Mouse (Mus musculus): ENCODE data around the gene Hat1. TPM values are rescaled to one million over a fixed set of nuclear protein-coding genes. Genes with fewer than 3 reads are reported as not detected.

Gene Hat1
- total and polyA plus RNA-seq, 2 experiments from 2014 or later: 20.6 to 30.0 TPM

- TF ChIP-seq CTCF (IDR thresholded peaks at IDR 0.05): no peak
- Histone ChIP-seq H3K4me2 (ENCODE audit: low read depth, low read length, poor library complexity, severe bottlenecking) (no peak overlapping the region), H3K4me3 (ENCODE audit: low read depth, low read length) (no peak overlapping the region), H3K9me3 (ENCODE audit: low read length) (no peaks in the 10 kb centered on the region), H3K9ac (replicated peaks; ENCODE audit: low read length, poor library complexity, severe bottlenecking) (no peak overlapping the region), H3K36me3 (ENCODE audit: insufficient read depth, low read length) (no peaks in the 10 kb centered on the region), H3K27me3 (ENCODE audit: insufficient read depth, low read length) (no peaks in the 10 kb centered on the region), H3K27ac (ENCODE audit: low read depth, low read length) (no peak overlapping the region), H3K4me1 (ENCODE audit: insufficient read depth, low read length) (no peaks in the 10 kb centered on the region)
- 71% methylated on average over 3 of the region's 3 CpGs for WGBS
- DNase-seq (ENCODE audit: low spot score) (no peak), ATAC-seq (ENCODE audit: low FRiP score) (no peak)
Observed at GRCm38 (mm10) chr2:71462553-71462952, 73.8 kb downstream of the Hat1 start.

- H3K36me3 ChIP-seq (ENCODE audit: insufficient read depth, low read length): no peaks in the 10 kb centered on the region
- no peak for DNase-seq (ENCODE audit: low spot score)
- no peaks in the 10 kb centered on the region for H3K27me3 ChIP-seq (ENCODE audit: insufficient read depth, low read length)
- no peaks in the 10 kb centered on the region for H3K4me1 ChIP-seq (ENCODE audit: insufficient read depth, low read length)
- ATAC-seq (ENCODE audit: low FRiP score): no peak
- H3K4me3 ChIP-seq (ENCODE audit: low read depth, low read length): no peak overlapping the region
- H3K9me3 ChIP-seq (ENCODE audit: low read length): no peaks in the 10 kb centered on the region
- H3K4me2 ChIP-seq (ENCODE audit: low read depth, low read length, poor library complexity, severe bottlenecking): no peak overlapping the region
- WGBS: 15% methylated on average over 5 of the region's 6 CpGs
- H3K9ac ChIP-seq (replicated peaks; ENCODE audit: low read length, poor library complexity, severe bottlenecking): no peak overlapping the region
- no peak for TF ChIP-seq CTCF (IDR thresholded peaks at IDR 0.05)
- no peak overlapping the region for H3K27ac ChIP-seq (ENCODE audit: low read depth, low read length)
Observed at GRCm38 (mm10) chr2:71466103-71466502, 77.3 kb downstream of the Hat1 start.

- ATAC-seq (ENCODE audit: low FRiP score) (no peak), DNase-seq (ENCODE audit: low spot score) (no peak)
- Histone ChIP-seq H3K27ac (ENCODE audit: low read depth, low read length) (no peak overlapping the region), H3K27me3 (ENCODE audit: insufficient read depth, low read length) (no peaks in the 10 kb centered on the region), H3K9me3 (ENCODE audit: low read length) (no peaks in the 10 kb centered on the region), H3K4me1 (ENCODE audit: insufficient read depth, low read length) (no peaks in the 10 kb centered on the region), H3K36me3 (ENCODE audit: insufficient read depth, low read length) (no peaks in the 10 kb centered on the region), H3K4me2 (ENCODE audit: low read depth, low read length, poor library complexity, severe bottlenecking) (no peak overlapping the region), H3K9ac (replicated peaks; ENCODE audit: low read length, poor library complexity, severe bottlenecking) (no peak overlapping the region), H3K4me3 (ENCODE audit: low read depth, low read length) (no peak overlapping the region)
- 53% methylated on average over 11 of the region's 11 CpGs for WGBS
- TF ChIP-seq CTCF (IDR thresholded peaks at IDR 0.05): no peak
Observed at GRCm38 (mm10) chr2:71466861-71467450, 78.2 kb downstream of the Hat1 start.

- WGBS: 86% methylated on average over 6 of the region's 6 CpGs
- no peaks in the 10 kb centered on the region for H3K36me3 ChIP-seq (ENCODE audit: insufficient read depth, low read length)
- no peak overlapping the region for H3K9ac ChIP-seq (replicated peaks; ENCODE audit: low read length, poor library complexity, severe bottlenecking)
- no peak overlapping the region for H3K4me2 ChIP-seq (ENCODE audit: low read depth, low read length, poor library complexity, severe bottlenecking)
- H3K4me3 ChIP-seq (ENCODE audit: low read depth, low read length): no peak overlapping the region
- DNase-seq (ENCODE audit: low spot score): no peak
- no peak for ATAC-seq (ENCODE audit: low FRiP score)
- H3K27ac ChIP-seq (ENCODE audit: low read depth, low read length): no peak overlapping the region
- no peaks in the 10 kb centered on the region for H3K4me1 ChIP-seq (ENCODE audit: insufficient read depth, low read length)
- no peak for TF ChIP-seq CTCF (IDR thresholded peaks at IDR 0.05)
- no peaks in the 10 kb centered on the region for H3K9me3 ChIP-seq (ENCODE audit: low read length)
- H3K27me3 ChIP-seq (ENCODE audit: insufficient read depth, low read length): no peaks in the 10 kb centered on the region
Observed at GRCm38 (mm10) chr2:71471094-71471493, 82.3 kb downstream of the Hat1 start.

- ATAC-seq (ENCODE audit: low FRiP score): no peak
- no peak overlapping the region for H3K27ac ChIP-seq (ENCODE audit: low read depth, low read length)
- no peak for DNase-seq (ENCODE audit: low spot score)
- H3K4me3 ChIP-seq (ENCODE audit: low read depth, low read length): no peak overlapping the region
- H3K4me2 ChIP-seq (ENCODE audit: low read depth, low read length, poor library complexity, severe bottlenecking): no peak overlapping the region
- 73% methylated on average over 7 of the region's 7 CpGs for WGBS
- H3K9ac ChIP-seq (replicated peaks; ENCODE audit: low read length, poor library complexity, severe bottlenecking): no peak overlapping the region
- no peak for TF ChIP-seq CTCF (IDR thresholded peaks at IDR 0.05)
- H3K36me3 ChIP-seq (ENCODE audit: insufficient read depth, low read length): no peaks in the 10 kb centered on the region
- no peaks in the 10 kb centered on the region for H3K27me3 ChIP-seq (ENCODE audit: insufficient read depth, low read length)
- no peaks in the 10 kb centered on the region for H3K9me3 ChIP-seq (ENCODE audit: low read length)
- no peaks in the 10 kb centered on the region for H3K4me1 ChIP-seq (ENCODE audit: insufficient read depth, low read length)
Observed at GRCm38 (mm10) chr2:71473830-71474229, 85.1 kb downstream of the Hat1 start.

- Histone ChIP-seq H3K9me3 (ENCODE audit: low read length) (no peaks in the 10 kb centered on the region), H3K36me3 (ENCODE audit: insufficient read depth, low read length) (no peaks in the 10 kb centered on the region), H3K27me3 (ENCODE audit: insufficient read depth, low read length) (no peaks in the 10 kb centered on the region), H3K4me1 (ENCODE audit: insufficient read depth, low read length) (no peaks in the 10 kb centered on the region), H3K4me2 (ENCODE audit: low read depth, low read length, poor library complexity, severe bottlenecking) (no peak overlapping the region), H3K9ac (replicated peaks; ENCODE audit: low read length, poor library complexity, severe bottlenecking) (no peak overlapping the region), H3K4me3 (ENCODE audit: low read depth, low read length) (no peak overlapping the region), H3K27ac (ENCODE audit: low read depth, low read length) (no peak overlapping the region)
- peak; percentile 35 for DNase-seq (ENCODE audit: low spot score)
- ATAC-seq (ENCODE audit: low FRiP score): no peak
- TF ChIP-seq CTCF (IDR thresholded peaks at IDR 0.05): no peak
- 51% methylated on average over 7 of the region's 7 CpGs for WGBS
Observed at GRCm38 (mm10) chr2:71474345-71474744, 85.6 kb downstream of the Hat1 start.
